ENCODE assay signal across 26 mouse cellular contexts in genomic region chr13:32969641-32970040, GRCm38 (mm10). TPM values are rescaled to one million over a fixed set of nuclear protein-coding genes. Genes with fewer than 3 reads are reported as not detected.
DNase-seq lines count a peak whose midpoint lies in the region; ATAC-seq and TF ChIP-seq lines count a peak whose summit lies in the region.
"Had no signal": no experiment of that assay in that cellular context is flagged by ENCODE, and none has a peak within 500 bp of the region (broad histone marks: within the 10 kb centered on the region; RNA-seq: fewer than 3 reads in every experiment).

No protein-coding gene starts in this region.

- peak overlapping the region; percentile 92 for H3K9ac ChIP-seq in liver, embryonic 14.5 days (replicated peaks)
- H3K9ac ChIP-seq in hindbrain, embryonic 11.5 days (ENCODE audit: low read depth, low read length), result no peak overlapping the region
- H3K9ac ChIP-seq: forebrain, embryonic 13.5 days; hindbrain, embryonic 14.5 days had no signal

- peak overlapping the region; percentile 91 for H3K4me2 ChIP-seq in liver, embryonic 14.5 days (ENCODE audit: low read depth)
- H3K4me2 ChIP-seq in hindbrain, embryonic 11.5 days (replicated peaks; ENCODE audit: low read depth, low read length), result no peak overlapping the region
- H3K4me2 ChIP-seq: forebrain, embryonic 13.5 days; hindbrain, embryonic 14.5 days had no signal

- peaks cover 63 to 67% of the 10 kb centered on the region in 2 experiments for H3K4me1 ChIP-seq in liver, embryonic 14.5 days (replicated peaks; ENCODE audit: control insufficient read depth in 2 of 2, insufficient read depth in 2 of 2, low read length in 1 of 2)
- no peaks in the 10 kb centered on the region for H3K4me1 ChIP-seq in hindbrain, embryonic 11.5 days (replicated peaks; ENCODE audit: control insufficient read depth, insufficient read depth, low read length)
- H3K4me1 ChIP-seq: forebrain, embryonic 13.5 days had no signal

- peak; percentile 51 for TF ChIP-seq EP300 in liver, embryonic 14.5 days (IDR thresholded peaks at IDR 0.05; ENCODE audit: low read depth)

- peak overlapping the region; percentile 55 to 60 for H3K4me3 ChIP-seq in liver, embryonic 14.5 days (ENCODE audit: insufficient read depth in 1 of 2, low read depth in 2 of 2, low read length in 2 of 2)
- H3K4me3 ChIP-seq in hindbrain, embryonic 11.5 days (ENCODE audit: low read depth, low read length), result no peak overlapping the region
- H3K4me3 ChIP-seq: forebrain, embryonic 13.5 days had no signal

- 63% methylated on average over 1 of the region's 1 CpGs for WGBS in liver, embryonic 14.5 days (ENCODE audit: insufficient replicate concordance)
- 86% methylated on average over 1 of the region's 1 CpGs for WGBS in hindbrain, embryonic 11.5 days

- no peak for TF ChIP-seq CTCF in liver, embryonic 14.5 days (IDR thresholded peaks at IDR 0.05; ENCODE audit: low read depth)

- intact Hi-C loops in left cerebral cortex, postnatal 4 days (cut with DNase I), result no loop called here

- DNase-seq in kidney, adult 9 months, result peak; percentile 30
- DNase-seq in kidney, postnatal 14 days, result no peak
- DNase-seq in Muller cell, postnatal 12 days (ENCODE audit: inconsistent ontology term), result peak; percentile 19
- peak in 1 of 3 experiments; percentile 45 for DNase-seq in liver, embryonic 14.5 days (ENCODE audit: low read depth in 3 of 3, low spot score in 3 of 3)
- no peak for DNase-seq in hindbrain, embryonic 11.5 days (ENCODE audit: low spot score)
- DNase-seq in left cerebral cortex, postnatal 4 days, result no peak
- DNase-seq in left cerebral cortex, adult 11 months (ENCODE audit: low spot score), result no peak
- DNase-seq: adrenal gland, adult 2 months; adrenal gland, postnatal 36 days; cerebellum, adult 8-10 months; cerebellum, postnatal 25 days; gastrocnemius, postnatal 25 days; heart, postnatal 36 days; kidney, adult 11 months; layer of hippocampus, postnatal 36 days; lung, postnatal 10 days; midbrain, embryonic 14.5 days; spleen, adult 18-20 months; thymus, postnatal 25 days had no signal

- peak; percentile 35 for ATAC-seq in erythroid progenitor cell, adult 5-6 weeks (replicated peaks; ENCODE audit: low FRiP score, poor library complexity, severe bottlenecking)
- ATAC-seq in liver, embryonic 14.5 days (ENCODE audit: insufficient read depth), result no peak
- no peak for ATAC-seq in hindbrain, embryonic 11.5 days (ENCODE audit: low FRiP score)
- ATAC-seq: forebrain, embryonic 13.5 days had no signal

- no peaks in the 10 kb centered on the region for H3K36me3 ChIP-seq in liver, embryonic 14.5 days (replicated peaks; ENCODE audit: control insufficient read depth, insufficient read depth, low read depth)
- H3K36me3 ChIP-seq in hindbrain, embryonic 11.5 days (ENCODE audit: control insufficient read depth, insufficient read depth, low read length), result no peaks in the 10 kb centered on the region

- no peaks in the 10 kb centered on the region for H3K9me3 ChIP-seq in liver, embryonic 14.5 days (ENCODE audit: control insufficient read depth, low read length)
- H3K9me3 ChIP-seq in hindbrain, embryonic 11.5 days (ENCODE audit: control insufficient read depth, low read length), result no peaks in the 10 kb centered on the region
- H3K9me3 ChIP-seq: forebrain, embryonic 13.5 days had no signal

- peak overlapping the region; percentile 97 for H3K27ac ChIP-seq in liver, embryonic 14.5 days
- no peak overlapping the region for H3K27ac ChIP-seq in hindbrain, embryonic 11.5 days (ENCODE audit: low read depth, low read length)
- H3K27ac ChIP-seq: forebrain, embryonic 13.5 days; hindbrain, embryonic 14.5 days; kidney, postnatal 0 days had no signal

- no peaks in the 10 kb centered on the region for H3K27me3 ChIP-seq in liver, embryonic 14.5 days (ENCODE audit: control insufficient read depth, insufficient read depth, low read length)
- H3K27me3 ChIP-seq in hindbrain, embryonic 11.5 days (ENCODE audit: control insufficient read depth, insufficient read depth, low read length), result no peaks in the 10 kb centered on the region
- H3K27me3 ChIP-seq: forebrain, embryonic 13.5 days had no signal

RNA-seq across cellular contexts. Expression of gene Serpinb6b, which starts 4.6 kb away (rescaled TPM):
- total RNA-seq in erythroid progenitor cell, adult 5-6 weeks (2015; ENCODE audit: low replicate concordance), result 14.4 and 18.9 TPM in 2 replicates
- total RNA-seq in erythroid progenitor cell, adult 5-6 weeks (2017; ENCODE audit: low replicate concordance), result 16.6 and 20.0 TPM in 2 replicates
- 2.2 and 4.2 TPM in 2 replicates for polyA plus RNA-seq in liver, embryonic 14.5 days (2012; rRNA removed)
- 5.3 and 5.5 TPM in 2 replicates for polyA plus RNA-seq in liver, embryonic 14.5 days (2014; fragmentation: Nextera tagmentation; extraction: Ambion mirVana)
- polyA plus RNA-seq in hindbrain, embryonic 11.5 days (2014; fragmentation: Nextera tagmentation; extraction: Ambion mirVana), result 0.75 and 0.76 TPM in 2 replicates
- 1 to 10 TPM; 1.7 to 2.3 TPM for total RNA-seq in left cerebral cortex, postnatal 4 days (2021)

RNA-seq across cellular contexts. Expression of gene Serpinb9, which starts 33.4 kb away (rescaled TPM):
- total RNA-seq in erythroid progenitor cell, adult 5-6 weeks (2015; ENCODE audit: low replicate concordance), result 13.3 and 17.6 TPM in 2 replicates
- total RNA-seq in erythroid progenitor cell, adult 5-6 weeks (2017; ENCODE audit: low replicate concordance), result 8.0 and 15.6 TPM in 2 replicates
- polyA plus RNA-seq in liver, embryonic 14.5 days (2012; rRNA removed), result 0.77 and 1.0 TPM in 2 replicates
- 2.5 and 2.7 TPM in 2 replicates for polyA plus RNA-seq in liver, embryonic 14.5 days (2014; fragmentation: Nextera tagmentation; extraction: Ambion mirVana)
- polyA plus RNA-seq in hindbrain, embryonic 11.5 days (2014; fragmentation: Nextera tagmentation; extraction: Ambion mirVana), result 1.1 and 2.2 TPM in 2 replicates
- 1 to 10 TPM; 1.8 to 1.9 TPM for total RNA-seq in left cerebral cortex, postnatal 4 days (2021)

RNA-seq across cellular contexts. Expression of gene Serpinb9b, which starts 57.6 kb away (rescaled TPM):
- total RNA-seq in erythroid progenitor cell, adult 5-6 weeks (2015; ENCODE audit: low replicate concordance), result not detected in 2 replicates
- total RNA-seq in erythroid progenitor cell, adult 5-6 weeks (2017; ENCODE audit: low replicate concordance), result not detected in 2 replicates
- polyA plus RNA-seq in liver, embryonic 14.5 days (2012; rRNA removed), result 0.02 and 0.04 TPM in 2 replicates
- polyA plus RNA-seq in liver, embryonic 14.5 days (2014; fragmentation: Nextera tagmentation; extraction: Ambion mirVana), result not detected in 2 replicates
- 0.08 and 0.14 TPM in 2 replicates for polyA plus RNA-seq in hindbrain, embryonic 11.5 days (2014; fragmentation: Nextera tagmentation; extraction: Ambion mirVana)
- under 1 TPM in 1 of 2 experiments, not detected in 1; 0.16 TPM for total RNA-seq in left cerebral cortex, postnatal 4 days (2021)
- total RNA-seq: gastrocnemius, postnatal 25 days; layer of hippocampus, postnatal 36 days; left cerebral cortex, postnatal 10 days had no signal
- polyA plus RNA-seq: limb, embryonic 11.5 days; stomach, embryonic 16.5 days had no signal

Comparison
In these comparisons a context has a peak if more than half of its experiments do, and no peak if none do; other contexts are left out.
1. DNase-seq: peak in kidney, adult 9 months (single experiment) and Muller cell, postnatal 12 days (single experiment); none in kidney, postnatal 14 days (single experiment), hindbrain, embryonic 11.5 days (single experiment), left cerebral cortex, postnatal 4 days (single experiment) and left cerebral cortex, adult 11 months (single experiment).
2. RNA of gene Serpinb6b, which starts 4.6 kb away (total RNA-seq): 14.4 to 20.0 TPM in erythroid progenitor cell, adult 5-6 weeks; 1.7 to 2.3 TPM in left cerebral cortex, postnatal 4 days; every median in the first group is over 4 times any median in the second.